Mouse (Mus musculus): ENCODE results near the gene Cd79a.

Cd79a gene

GRCm38 (mm10) chr7:24897224-24897623, at the start of gene Cd79a:
Gene Cd79a, plus strand, starts transcription at chr7:24897381.
- in situ Hi-C loops (cut with MboI, MseI) = no loop called here

- in situ Hi-C loops (cut with MboI, MseI) = no loop called here
Measured at GRCm38 (mm10) chr7:24850162-24850561, 47.0 kb upstream of the Cd79a start.

- in situ Hi-C loops (cut with MboI, MseI) = no loop called here
Measured at GRCm38 (mm10) chr7:24850899-24851303, 46.3 kb upstream of the Cd79a start.

- in situ Hi-C loops (cut with MboI, MseI) = no loop called here
Measured at GRCm38 (mm10) chr7:24851596-24852325, 45.4 kb upstream of the Cd79a start.

GRCm38 (mm10) chr7:24852557-24853232, 44.5 kb upstream of the Cd79a start:
- in situ Hi-C loops (cut with MboI, MseI) = no loop called here

- in situ Hi-C loops (cut with MboI, MseI) = no loop called here
Measured at GRCm38 (mm10) chr7:24853233-24853563, 44.0 kb upstream of the Cd79a start.

GRCm38 (mm10) chr7:24853695-24854094, 43.5 kb upstream of the Cd79a start:
- in situ Hi-C loops (cut with MboI, MseI) = no loop called here

GRCm38 (mm10) chr7:24856460-24857120, 40.6 kb upstream of the Cd79a start:
- in situ Hi-C loops (cut with MboI, MseI) = no loop called here

- in situ Hi-C loops (cut with MboI, MseI) = no loop called here
Measured at GRCm38 (mm10) chr7:24859234-24859633, 37.9 kb upstream of the Cd79a start.

GRCm38 (mm10) chr7:24861913-24862312, 35.3 kb upstream of the Cd79a start, which contains the start of gene Gm9844:
Gene Gm9844, plus strand, starts transcription at chr7:24862213.
- in situ Hi-C loops (cut with MboI, MseI) = no loop called here

GRCm38 (mm10) chr7:24862853-24863252, 34.3 kb upstream of the Cd79a start:
- in situ Hi-C loops (cut with MboI, MseI) = no loop called here

GRCm38 (mm10) chr7:24864156-24864555, 33.0 kb upstream of the Cd79a start:
- in situ Hi-C loops (cut with MboI, MseI) = no loop called here

- in situ Hi-C loops (cut with MboI, MseI) = no loop called here
Measured at GRCm38 (mm10) chr7:24869080-24869479, 28.1 kb upstream of the Cd79a start.

- in situ Hi-C loops (cut with MboI, MseI) = no loop called here
Measured at GRCm38 (mm10) chr7:24869532-24870165, 27.5 kb upstream of the Cd79a start, which contains the start of the genes Lypd4 and Dmrtc2. Gene Lypd4, minus strand, starts transcription at chr7:24869941. Gene Dmrtc2, plus strand, starts transcription at chr7:24870057.

- in situ Hi-C loops (cut with MboI, MseI) = no loop called here
Measured at GRCm38 (mm10) chr7:24877588-24877987, 19.6 kb upstream of the Cd79a start.

GRCm38 (mm10) chr7:24879620-24880019, 17.6 kb upstream of the Cd79a start:
- in situ Hi-C loops (cut with MboI, MseI) = loop anchor here (5.0 kb wide), 1 partner anchor 93 kb away; the partner anchor contains the start of gene Rabac1

- in situ Hi-C loops (cut with MboI, MseI) = loop anchor here (5.0 kb wide), 1 partner anchor 90 kb away; the partner anchor contains the start of gene Rabac1
Measured at GRCm38 (mm10) chr7:24882416-24883199, 14.6 kb upstream of the Cd79a start.

- in situ Hi-C loops (cut with MboI, MseI) = loop anchor here (5.0 kb wide), 1 partner anchor 88 kb away; the partner anchor contains the start of gene Rabac1
Measured at GRCm38 (mm10) chr7:24883896-24884692, 13.1 kb upstream of the Cd79a start, which contains the start of gene Rps19. Gene Rps19, plus strand, starts transcription at chr7:24884371.

- in situ Hi-C loops (cut with MboI, MseI) = loop anchor here (5.0 kb wide), 1 partner anchor 88 kb away; the partner anchor contains the start of gene Rabac1
Measured at GRCm38 (mm10) chr7:24884693-24885291, 12.4 kb upstream of the Cd79a start.
